Mouse (Mus musculus): Measurements from ENCODE around the gene Jund.

Gene Jund

GRCm38 (mm10) chr8:70667071-70667470, 31.7 kb upstream of the Jund start:
- no peak for TF ChIP-seq GATA4 (IDR thresholded peaks at IDR 0.05; ENCODE audit: insufficient replicate concordance, low read length)

- TF ChIP-seq GATA4 (IDR thresholded peaks at IDR 0.05; ENCODE audit: insufficient replicate concordance, low read length), result no peak
Observed at GRCm38 (mm10) chr8:70671615-70672324, 27.0 kb upstream of the Jund start.

GRCm38 (mm10) chr8:70672325-70673078, 26.2 kb upstream of the Jund start:
- TF ChIP-seq GATA4 (IDR thresholded peaks at IDR 0.05; ENCODE audit: insufficient replicate concordance, low read length), result no peak

GRCm38 (mm10) chr8:70673079-70673856, 25.5 kb upstream of the Jund start, which contains the start of gene Lsm4:
Gene Lsm4 (plus strand): TSS chr8:70673248.
- peak; percentile 99 for TF ChIP-seq GATA4 (IDR thresholded peaks at IDR 0.05; ENCODE audit: insufficient replicate concordance, low read length)

- no peak for TF ChIP-seq GATA4 (IDR thresholded peaks at IDR 0.05; ENCODE audit: insufficient replicate concordance, low read length)
Observed at GRCm38 (mm10) chr8:70674109-70674508, 24.6 kb upstream of the Jund start.

GRCm38 (mm10) chr8:70674716-70675115, 24.0 kb upstream of the Jund start:
- no peak for TF ChIP-seq GATA4 (IDR thresholded peaks at IDR 0.05; ENCODE audit: insufficient replicate concordance, low read length)

- no peak for TF ChIP-seq GATA4 (IDR thresholded peaks at IDR 0.05; ENCODE audit: insufficient replicate concordance, low read length)
Observed at GRCm38 (mm10) chr8:70675336-70675735, 23.4 kb upstream of the Jund start.

GRCm38 (mm10) chr8:70677451-70678080, 21.2 kb upstream of the Jund start:
- TF ChIP-seq GATA4 (IDR thresholded peaks at IDR 0.05; ENCODE audit: insufficient replicate concordance, low read length), result no peak

GRCm38 (mm10) chr8:70678679-70679078, 20.1 kb upstream of the Jund start:
- TF ChIP-seq GATA4 (IDR thresholded peaks at IDR 0.05; ENCODE audit: insufficient replicate concordance, low read length), result no peak

GRCm38 (mm10) chr8:70679404-70679803, 19.3 kb upstream of the Jund start:
- TF ChIP-seq GATA4 (IDR thresholded peaks at IDR 0.05; ENCODE audit: insufficient replicate concordance, low read length), result no peak

GRCm38 (mm10) chr8:70680039-70680438, 18.7 kb upstream of the Jund start:
- no peak for TF ChIP-seq GATA4 (IDR thresholded peaks at IDR 0.05; ENCODE audit: insufficient replicate concordance, low read length)

- TF ChIP-seq GATA4 (IDR thresholded peaks at IDR 0.05; ENCODE audit: insufficient replicate concordance, low read length), result no peak
Observed at GRCm38 (mm10) chr8:70681410-70681809, 17.3 kb upstream of the Jund start.

GRCm38 (mm10) chr8:70682193-70682592, 16.6 kb upstream of the Jund start:
- no peak for TF ChIP-seq GATA4 (IDR thresholded peaks at IDR 0.05; ENCODE audit: insufficient replicate concordance, low read length)

GRCm38 (mm10) chr8:70682692-70683091, 16.1 kb upstream of the Jund start:
- no peak for TF ChIP-seq GATA4 (IDR thresholded peaks at IDR 0.05; ENCODE audit: insufficient replicate concordance, low read length)

- no peak for TF ChIP-seq GATA4 (IDR thresholded peaks at IDR 0.05; ENCODE audit: insufficient replicate concordance, low read length)
Observed at GRCm38 (mm10) chr8:70684291-70684690, 14.5 kb upstream of the Jund start.

All from liver, adult (tissue).